Mouse (Mus musculus): ENCODE results near the gene Prdm2. TPM values are rescaled to one million over a fixed set of nuclear protein-coding genes. Genes with fewer than 3 reads are reported as not detected.

Gene Prdm2
- total RNA-seq, 1 experiment from 2014 or later = 15.4 TPM

DNA sequence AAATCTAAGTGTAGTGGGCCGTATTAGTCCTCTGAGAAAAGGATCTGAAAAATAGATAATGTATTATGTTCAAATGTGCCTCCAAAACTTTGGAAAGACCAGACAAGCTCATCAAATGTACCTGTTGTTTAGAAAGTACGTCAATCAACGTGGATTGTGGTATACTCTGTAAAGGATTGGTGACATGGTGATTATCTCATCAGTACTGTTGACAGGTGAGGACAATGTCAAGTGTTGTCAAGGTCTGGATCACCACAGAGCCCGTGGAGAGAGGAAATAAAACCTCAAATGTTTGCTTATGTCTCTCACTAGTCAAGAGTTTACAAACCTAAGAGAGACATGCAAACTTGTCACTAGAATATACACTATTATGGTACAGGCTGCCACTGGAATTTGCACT, 776 bp upstream of the Prdm2 start:
- ATAC-seq (replicated peaks; ENCODE audit: low read depth, poor library complexity, severe bottlenecking) = no peak

DNA sequence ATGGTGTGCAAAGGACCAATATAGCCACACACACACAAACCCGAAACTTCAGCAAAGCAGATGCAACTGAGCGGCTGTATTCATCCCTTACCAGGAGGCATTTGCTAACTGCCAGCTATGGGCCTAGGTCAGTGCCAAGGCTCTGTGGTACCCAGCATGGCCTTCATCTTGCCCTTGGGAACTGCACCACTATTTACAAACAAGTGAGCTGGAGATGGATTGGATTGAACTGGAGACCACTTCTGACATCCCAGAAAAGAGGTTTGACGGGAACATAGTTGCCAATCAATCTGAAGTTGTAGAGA, 332 bp upstream of the Prdm2 start:
- ATAC-seq (replicated peaks; ENCODE audit: low read depth, poor library complexity, severe bottlenecking) = no peak

DNA sequence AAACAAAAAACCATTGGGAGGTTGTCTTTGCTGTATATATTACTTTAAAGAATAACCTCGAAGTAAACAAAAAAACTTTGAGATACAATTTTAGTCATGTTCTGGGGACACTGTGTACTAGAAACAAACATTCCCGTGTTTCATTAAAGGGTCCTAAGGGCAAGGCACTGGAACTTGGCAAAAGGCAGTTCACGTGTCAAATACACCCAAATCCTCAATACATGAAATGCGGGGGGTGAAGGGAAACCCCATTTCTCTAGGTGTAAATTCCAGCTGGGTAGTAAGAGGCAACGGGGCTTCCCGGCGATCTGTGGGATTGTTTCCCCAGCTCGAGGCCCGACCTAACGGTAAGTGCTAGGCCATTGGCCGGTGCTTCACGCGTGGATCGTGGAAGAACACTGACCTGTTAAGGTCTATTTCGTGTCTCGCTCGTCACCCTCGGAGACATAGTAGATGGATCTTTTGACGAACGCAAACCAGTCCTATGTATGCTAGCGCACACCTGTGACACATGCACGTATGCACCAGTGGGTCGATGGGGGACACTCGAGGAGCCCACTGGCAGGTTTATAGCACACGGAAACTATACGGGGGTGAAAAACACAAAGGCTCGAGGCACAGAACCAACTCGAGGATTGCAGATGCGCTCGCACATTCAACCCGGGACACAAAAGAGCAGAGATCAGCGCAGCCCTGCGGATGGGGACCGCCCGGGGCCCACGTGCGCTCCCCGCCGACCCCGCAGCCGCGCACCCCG, 1.0 kb downstream of the Prdm2 start:
- peak; percentile 24 for ATAC-seq (replicated peaks; ENCODE audit: low read depth, poor library complexity, severe bottlenecking)

DNA sequence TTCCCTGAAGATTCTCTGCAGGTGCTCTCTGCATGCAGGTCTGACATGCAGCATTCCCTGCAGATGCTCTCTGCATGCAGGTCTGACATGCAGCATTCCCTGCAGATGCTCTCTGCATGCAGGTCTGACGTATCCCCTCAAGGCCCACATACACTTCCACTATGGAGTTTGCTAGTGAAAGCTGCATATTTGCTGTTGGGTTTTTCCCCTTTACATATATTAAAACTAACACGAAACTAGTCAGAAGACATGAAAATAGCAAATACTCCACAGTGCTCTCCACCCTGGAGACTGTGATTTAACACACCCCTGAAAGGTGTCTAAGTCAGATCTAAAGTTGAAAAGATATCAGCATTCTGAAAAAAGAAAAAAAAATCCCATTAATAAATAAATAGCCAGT, 2.8 kb downstream of the Prdm2 start:
- no peak for ATAC-seq (replicated peaks; ENCODE audit: low read depth, poor library complexity, severe bottlenecking)

DNA sequence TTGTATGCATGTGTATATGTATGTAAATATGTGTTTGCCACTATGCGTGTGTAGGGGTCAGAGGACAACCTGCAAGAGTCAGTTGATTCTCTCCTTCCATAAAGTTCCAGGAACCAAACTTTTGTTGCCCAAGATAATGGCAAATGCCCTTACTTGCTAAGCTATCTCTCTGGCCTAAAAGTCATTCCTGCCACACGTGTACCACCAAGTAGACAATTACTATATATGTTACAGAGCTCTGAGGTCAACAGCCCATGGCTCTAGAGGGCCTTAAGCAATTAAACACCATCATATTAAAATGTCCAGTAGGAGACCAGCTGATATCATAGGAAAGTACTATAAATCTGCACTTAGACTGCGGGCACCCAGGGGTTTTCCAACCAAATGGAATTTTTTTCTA, 10.1 kb downstream of the Prdm2 start:
- no peak for ATAC-seq (replicated peaks; ENCODE audit: low read depth, poor library complexity, severe bottlenecking)

DNA sequence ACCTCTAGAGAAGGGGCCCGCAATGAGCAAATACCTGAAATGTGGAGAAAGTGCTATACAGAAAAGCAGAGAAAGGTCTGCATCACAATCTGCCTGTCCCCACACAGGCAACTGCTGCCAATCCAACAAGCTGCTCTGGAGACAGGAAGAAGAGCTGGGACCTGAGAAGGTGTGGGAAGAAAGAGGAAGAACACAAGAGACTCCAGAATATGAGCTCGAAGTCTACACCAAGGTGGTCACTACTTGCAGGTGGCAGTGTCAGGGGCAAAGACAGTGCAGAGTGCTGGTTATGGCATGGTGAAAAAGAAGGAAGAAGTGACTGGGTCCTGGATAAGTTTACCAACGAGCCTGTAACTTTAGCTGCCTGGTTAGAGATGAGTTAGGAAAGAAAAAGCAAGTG, 14.4 kb downstream of the Prdm2 start:
- peak; percentile 48; the same call in 1 of the 2 replicates for ATAC-seq (replicated peaks; ENCODE audit: low read depth, poor library complexity, severe bottlenecking)

DNA sequence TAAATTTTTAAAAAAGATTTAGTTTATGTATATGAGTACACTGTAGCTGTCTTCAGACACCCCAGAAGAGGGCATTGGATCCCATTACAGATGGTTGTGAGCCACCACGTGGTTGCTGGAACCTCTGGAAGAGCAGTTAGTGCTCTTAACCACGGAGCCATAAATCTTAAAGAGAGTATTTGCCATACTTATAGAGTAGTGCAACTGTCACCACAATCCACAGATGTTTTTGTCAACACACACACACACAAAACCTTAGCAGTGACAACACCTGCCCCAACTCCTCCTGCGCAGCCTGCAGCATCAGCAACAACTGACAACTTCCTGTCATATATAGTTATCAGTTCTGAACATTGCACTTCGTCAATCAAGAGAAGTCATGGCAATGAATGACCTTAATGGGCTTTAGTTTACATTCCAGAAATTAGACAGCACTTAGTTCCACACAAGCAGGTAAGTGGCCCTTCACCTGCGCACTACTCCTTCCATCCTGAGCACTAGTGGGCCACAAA, 14.9 kb downstream of the Prdm2 start:
- peak; percentile 55 for ATAC-seq (replicated peaks; ENCODE audit: low read depth, poor library complexity, severe bottlenecking)

DNA sequence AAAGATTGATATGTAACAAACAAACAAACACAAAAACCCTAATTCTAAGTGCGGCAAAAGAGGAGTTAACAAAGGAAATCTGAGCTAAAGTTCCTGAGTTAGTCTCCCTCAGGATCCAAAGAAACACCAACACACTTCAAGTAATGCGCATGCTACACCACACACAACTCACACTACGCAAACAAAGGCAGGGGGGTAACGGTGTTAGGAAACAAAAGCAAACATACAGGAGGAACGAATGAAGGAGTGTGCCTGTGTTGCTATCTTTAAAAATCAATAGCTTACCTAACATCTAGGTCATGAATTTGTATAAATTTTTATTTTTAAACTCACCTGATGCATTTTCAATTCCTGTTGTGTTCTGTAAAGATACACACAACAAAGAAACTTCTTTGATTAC, 18.5 kb downstream of the Prdm2 start:
- no peak for ATAC-seq (replicated peaks; ENCODE audit: low read depth, poor library complexity, severe bottlenecking)

DNA sequence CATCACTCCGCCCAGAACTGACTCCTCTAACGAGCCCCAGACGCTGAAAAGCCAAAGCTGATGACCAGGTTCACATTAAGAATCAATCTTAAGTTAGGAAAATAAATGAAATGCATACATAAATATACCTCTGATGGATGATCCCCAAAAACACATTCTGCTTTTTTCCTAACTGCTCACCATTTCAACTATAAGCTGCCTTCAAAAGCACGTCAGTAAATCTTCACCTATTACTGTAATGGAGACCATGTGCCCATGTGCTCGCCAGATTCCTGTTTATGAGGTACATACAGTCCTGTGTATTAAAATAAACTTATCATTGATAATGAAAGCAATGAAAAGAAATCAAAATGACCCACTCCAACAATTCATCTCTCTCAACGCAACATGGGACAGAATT, 19.6 kb downstream of the Prdm2 start:
- no peak for ATAC-seq (replicated peaks; ENCODE audit: low read depth, poor library complexity, severe bottlenecking)

DNA sequence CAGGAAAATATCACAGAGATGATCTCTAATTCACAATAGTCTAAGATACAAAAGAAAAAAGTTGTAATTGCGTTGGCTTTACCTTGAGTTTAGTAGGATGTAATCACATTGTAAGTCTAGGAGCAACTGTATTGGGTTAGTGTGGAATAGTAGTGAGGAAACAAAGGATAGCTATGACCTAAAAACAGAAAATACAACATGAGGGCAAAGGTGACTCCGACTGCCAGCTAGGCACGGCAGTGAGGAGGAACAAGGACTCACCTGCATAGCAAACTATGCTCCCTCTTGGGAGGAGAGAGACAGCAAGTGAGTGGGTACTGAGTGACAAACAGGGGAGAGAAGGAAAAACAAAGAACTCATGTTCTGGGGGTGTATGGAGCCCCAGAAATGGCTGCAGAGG, 21.0 kb downstream of the Prdm2 start:
- no peak for ATAC-seq (replicated peaks; ENCODE audit: low read depth, poor library complexity, severe bottlenecking)

DNA sequence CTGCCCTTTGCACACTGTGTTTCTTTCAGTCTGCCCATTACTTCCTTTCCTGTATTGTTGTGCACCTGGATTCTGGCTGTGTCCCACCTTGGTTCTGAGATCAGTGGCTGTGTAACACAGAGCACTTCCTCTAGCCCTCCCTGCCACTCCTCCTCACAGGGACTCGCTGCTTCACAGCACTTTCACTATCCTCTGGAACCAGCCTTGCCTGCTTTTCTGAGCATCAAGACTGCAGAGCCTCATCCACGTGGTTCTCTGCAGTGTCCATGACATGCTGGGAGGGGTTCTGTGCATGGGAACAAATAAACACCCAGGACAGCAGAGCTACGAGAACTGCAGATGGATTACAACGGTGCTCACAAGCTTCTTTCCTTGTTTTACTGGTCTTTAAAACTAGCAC, 22.1 kb downstream of the Prdm2 start:
- peak; percentile 78 for ATAC-seq (replicated peaks; ENCODE audit: low read depth, poor library complexity, severe bottlenecking)

DNA sequence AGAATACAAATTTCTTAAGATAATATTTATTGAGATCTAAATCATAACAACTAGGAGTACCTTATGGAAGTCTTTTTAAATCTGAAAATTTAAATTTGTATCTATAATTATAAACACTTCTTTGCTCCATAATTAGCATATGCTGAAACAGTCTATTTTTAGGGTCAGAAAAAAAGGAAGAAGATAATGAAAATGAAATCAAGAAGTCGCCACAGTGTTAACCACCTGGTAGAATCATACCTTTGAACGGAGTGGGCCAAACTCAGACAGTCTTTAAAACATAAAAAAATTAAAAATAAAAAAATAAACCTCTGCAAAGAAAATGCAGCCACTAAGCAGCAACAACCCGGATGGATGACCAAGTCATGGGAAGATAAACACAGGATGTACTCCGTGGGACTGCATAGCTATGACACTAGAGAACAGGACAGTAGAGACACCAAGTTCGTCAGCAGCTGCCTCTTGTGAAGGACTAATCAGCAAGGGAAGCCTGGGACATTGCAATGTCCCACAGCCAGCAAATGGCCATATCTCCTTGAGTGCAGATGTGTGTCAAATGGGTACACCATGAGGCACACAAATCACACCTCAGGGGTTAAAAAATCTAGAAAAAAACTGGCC, 24.1 kb downstream of the Prdm2 start:
- ATAC-seq (replicated peaks; ENCODE audit: low read depth, poor library complexity, severe bottlenecking) = 0 out of 2 replicates have a peak, but pooled peaks have one; percentile 34

DNA sequence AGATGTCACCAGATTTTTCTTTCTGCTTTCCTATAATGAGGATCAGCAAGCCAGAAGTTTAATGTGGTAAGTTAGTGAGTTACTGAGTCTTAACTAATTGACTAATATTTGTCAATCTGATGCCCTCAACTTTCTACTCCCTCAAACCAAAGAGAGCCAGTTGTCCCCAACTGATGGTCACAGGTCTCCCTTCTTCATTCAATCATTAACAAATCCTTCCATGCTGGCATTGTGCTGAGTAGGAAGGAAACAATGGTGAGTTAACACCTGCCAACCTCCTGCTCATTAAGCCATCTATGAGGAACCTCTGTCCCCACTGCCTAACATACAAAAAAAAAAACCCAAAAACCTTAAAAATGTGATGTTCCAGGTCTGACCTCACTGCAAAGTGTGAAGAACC, 26.7 kb downstream of the Prdm2 start:
- no peak for ATAC-seq (replicated peaks; ENCODE audit: low read depth, poor library complexity, severe bottlenecking)

DNA sequence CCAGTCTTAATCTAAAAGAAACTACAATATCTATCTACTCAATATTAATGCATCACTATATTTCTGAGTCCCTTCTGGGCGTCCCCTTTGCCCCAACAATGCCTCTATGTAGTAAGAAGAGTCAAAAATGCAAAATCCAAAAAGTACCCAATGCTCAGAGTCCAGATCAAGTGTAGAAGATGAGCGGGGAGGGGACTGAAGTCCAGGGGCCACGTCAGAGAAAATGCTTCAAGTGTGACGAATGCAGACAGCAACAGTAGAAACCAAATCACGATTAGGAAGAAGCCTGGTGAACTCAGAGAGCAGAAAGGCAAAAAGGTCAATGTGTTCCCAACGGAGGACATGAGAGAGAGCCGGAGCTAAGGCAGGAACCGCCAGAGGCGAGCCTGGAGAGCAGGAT, 27.3 kb downstream of the Prdm2 start:
- no peak for ATAC-seq (replicated peaks; ENCODE audit: low read depth, poor library complexity, severe bottlenecking)

DNA sequence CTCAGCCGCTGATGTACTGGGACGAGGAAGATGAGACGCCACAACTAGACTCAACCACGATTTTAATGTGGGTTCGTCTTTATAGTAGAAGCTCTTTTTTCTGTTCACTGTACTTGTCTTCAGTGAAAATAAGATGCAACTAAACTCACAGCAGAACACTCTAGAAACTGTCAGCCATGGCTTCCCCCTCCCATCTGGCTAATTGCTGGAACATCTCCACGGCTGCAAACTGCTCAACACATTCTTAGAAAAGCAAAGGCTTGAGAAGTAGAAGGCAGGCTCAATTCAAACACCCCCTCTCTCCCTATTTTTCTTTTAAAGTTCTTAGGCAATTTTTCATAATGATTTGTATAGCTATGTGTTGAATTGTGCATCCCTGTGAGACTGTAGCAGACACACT, 29.7 kb downstream of the Prdm2 start:
- no peak for ATAC-seq (replicated peaks; ENCODE audit: low read depth, poor library complexity, severe bottlenecking)

DNA sequence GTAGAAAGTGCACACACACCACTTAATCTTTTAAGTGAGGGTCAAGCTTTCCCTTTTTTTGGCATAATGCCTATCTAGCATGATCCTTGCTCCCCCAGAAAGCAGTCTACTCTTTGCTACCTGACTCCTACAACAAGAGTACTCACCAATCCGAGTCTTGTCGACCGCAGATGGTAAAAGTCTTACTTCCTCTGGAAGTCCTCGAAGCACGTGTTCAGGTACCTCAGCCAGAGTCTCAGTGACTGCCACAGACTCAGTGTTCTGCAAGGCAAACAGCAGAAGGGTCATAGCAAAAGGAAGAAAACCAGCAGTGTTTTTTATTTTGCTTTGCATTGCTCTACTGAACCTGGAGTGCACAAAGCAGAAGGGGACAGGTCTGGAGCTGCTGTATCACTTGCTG, 32.1 kb downstream of the Prdm2 start:
- no peak for ATAC-seq (replicated peaks; ENCODE audit: low read depth, poor library complexity, severe bottlenecking)

DNA sequence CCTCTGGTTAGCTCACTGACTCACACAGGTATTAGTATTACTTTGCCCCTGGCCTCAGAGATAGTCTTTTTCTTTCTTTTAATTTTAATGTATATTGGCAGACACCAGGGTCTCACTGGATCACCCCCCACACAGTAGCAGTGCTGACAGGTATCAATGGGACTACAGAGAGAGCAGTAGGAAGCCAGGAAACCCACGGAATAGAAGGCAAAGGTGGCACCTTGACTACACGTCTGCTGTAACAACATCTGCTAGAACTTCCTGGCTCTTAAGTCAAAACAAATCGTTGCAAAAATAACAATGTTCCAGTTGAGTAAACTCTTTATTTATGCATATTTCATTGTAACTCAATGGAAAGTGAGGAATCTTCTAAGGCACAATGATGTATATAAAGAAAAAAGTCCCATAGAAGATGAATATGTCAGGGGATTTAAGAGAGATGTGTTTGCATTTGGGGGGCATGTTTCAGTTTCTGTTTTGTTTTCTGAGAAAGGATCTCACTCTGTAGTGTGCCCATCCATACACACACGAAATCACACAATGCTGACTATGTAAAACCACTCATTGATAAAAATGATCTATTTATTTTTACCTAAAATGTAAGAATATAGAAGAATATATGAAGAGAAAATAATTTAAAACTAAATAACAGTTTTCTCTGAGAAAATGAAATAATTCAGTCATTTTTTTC, 41.0 kb downstream of the Prdm2 start:
- no peak for ATAC-seq (replicated peaks; ENCODE audit: low read depth, poor library complexity, severe bottlenecking)

DNA sequence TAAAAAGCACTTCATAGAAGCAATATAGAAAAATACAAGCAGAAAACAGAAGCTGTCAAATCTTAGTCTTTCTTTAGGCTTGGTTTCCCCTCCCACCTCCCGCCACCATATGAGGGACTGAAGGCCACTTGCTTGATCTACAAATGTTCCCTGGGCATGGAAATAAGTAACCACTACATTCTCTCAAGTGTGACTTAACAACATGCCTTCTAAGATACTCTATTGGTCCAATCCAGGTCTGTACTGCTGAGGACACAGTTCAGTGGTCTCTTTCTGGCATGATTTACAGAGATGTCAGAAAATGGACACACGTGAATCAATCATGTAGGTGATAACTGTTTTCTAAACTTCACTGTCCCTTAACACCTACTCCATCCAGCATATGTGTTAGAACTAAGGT, 42.5 kb downstream of the Prdm2 start:
- ATAC-seq (replicated peaks; ENCODE audit: low read depth, poor library complexity, severe bottlenecking) = no peak

DNA sequence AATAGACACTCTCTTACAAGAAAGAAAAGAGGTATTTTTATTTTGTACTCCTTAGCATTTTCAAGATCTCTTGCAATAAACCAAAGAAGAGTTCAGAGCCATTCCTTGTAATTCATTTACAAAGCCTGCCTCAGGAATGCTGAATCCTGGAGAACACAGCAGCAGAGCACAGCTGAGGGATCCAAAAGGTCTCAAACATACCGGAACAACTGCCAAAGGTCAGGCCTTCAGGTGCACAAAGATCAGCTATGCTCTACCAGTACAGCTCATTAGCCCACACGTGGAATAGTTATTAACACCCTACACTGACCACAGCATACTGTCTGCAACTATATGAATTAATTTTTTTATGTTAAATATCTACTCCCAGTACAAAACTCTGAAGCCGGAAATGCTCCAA, 44.7 kb downstream of the Prdm2 start:
- no peak for ATAC-seq (replicated peaks; ENCODE audit: low read depth, poor library complexity, severe bottlenecking)

DNA sequence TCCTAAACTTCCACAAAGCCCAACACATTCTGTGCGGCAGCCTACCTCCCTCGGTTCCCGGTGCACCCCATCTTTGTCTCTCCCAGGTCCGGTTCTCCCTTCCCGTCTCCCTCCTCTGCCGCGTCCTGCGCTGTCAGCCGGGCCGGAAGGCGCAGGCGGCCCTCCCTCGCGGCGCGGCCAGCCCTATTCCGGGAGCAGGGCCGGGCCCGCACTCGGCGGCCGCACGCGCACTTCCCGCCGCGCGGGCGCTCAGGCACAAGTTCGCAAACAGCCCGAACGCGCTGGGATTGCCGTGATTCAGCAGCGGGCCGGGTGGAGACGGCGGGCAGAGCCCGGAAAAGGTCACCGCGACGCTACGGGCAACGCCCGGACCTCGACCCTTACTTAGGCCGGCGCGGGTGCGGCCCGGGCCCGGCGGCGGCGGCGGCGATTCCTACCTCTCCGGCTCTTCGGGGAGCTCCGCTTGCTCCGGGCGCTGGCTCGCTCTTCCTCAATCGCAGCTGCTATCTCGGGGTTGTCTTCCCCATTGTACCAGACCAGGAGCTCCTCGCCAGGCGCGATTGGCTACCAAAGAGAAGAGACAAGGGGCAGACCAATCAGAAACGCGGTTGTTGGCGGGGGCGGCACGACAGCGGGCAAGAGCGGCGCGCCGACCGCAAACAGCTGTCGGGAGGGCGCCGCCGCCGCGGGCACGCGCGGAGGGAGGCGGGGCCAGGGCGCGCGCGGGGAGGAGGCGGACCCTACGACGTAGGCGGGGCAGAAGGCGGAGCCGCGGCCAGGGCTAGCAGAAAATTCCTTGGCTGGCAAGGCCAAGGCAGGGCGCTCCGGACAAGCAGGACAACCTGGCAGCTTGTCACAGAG, 50.9 kb downstream of the Prdm2 start:
- peak; percentile 98 for ATAC-seq (replicated peaks; ENCODE audit: low read depth, poor library complexity, severe bottlenecking)

Data from common myeloid progenitor, adult 5-6 weeks (primary cell).